Mouse (Mus musculus) left cerebral cortex, postnatal 25 days (tissue): Measurements from ENCODE around the gene Ankrd63. TPM values are rescaled to one million over a fixed set of nuclear protein-coding genes. Genes with fewer than 3 reads are reported as not detected.

ENCODE experiments used
- DNase-seq, 2 experiments: peaks; one replicate each; pipeline ENCODE4 v3.0.0; 2022; ENCODE audit warnings: low spot score in 2 of 2, mixed read lengths in 1 of 2
- intact Hi-C: fragments of 180-260 bp; cut with DNase I; formaldehyde crosslinking; loops from one replicate; pipeline ENCODE4 v1.15.1; 2025
- total RNA-seq, 2 experiments: library from RNA; stranded (reverse); gene quantifications; 2 replicates each; pipeline ENCODE4 v1.2.3; 2021

The Ankrd63 gene
- total RNA-seq, 2 experiments from 2014 or later, result 22.4 to 34.4 TPM

GRCm38 (mm10) chr2:118697311-118697877, 6.4 kb downstream of the Ankrd63 start:
- intact Hi-C loops, result loop anchor here (2.0 kb wide), 1 partner anchor 433 kb away; no protein-coding TSS in a partner anchor

DNA sequence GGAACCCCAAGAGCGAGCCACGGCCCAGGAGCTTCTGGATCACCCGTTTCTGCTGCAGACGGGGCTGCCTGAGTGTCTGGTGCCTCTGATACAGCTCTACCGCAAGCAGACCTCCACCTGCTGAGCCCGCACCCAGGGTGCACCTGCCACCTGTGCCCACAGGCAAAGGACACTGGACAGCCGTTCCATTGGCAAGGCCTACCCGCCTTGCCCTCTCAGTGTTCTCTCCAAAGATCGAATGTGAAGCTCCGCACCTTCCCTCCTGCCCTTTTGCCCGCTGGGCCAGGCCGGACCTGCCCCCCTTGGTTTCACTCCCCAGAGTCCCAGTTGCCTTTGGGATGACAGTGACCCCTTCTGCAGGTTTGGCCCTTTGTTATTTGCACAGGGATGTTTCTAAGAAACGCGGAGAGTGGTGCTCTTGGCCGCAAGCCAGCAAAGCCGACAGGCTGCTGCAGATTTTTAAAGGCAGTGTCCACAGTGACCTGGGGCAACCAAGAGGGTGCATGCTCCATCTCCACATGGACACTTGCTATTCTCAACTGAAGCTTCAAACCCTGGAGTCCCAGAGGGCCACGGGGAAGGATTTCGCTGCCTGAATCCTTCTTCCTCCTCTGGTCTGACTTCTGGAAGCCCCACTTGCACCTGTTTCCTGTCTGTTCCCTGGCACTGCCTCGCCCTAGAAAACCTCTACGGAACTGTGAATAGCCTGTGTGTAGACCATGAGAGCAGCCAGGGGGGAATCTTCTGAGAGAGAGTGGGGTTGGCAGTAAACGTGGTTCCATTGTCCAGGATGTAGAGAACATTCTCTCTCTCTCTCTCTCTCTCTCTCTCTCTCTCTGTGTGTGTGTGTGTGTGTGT, 7.1 kb downstream of the Ankrd63 start:
- no peak for DNase-seq
- intact Hi-C loops, result loop anchor here (2.0 kb wide), 1 partner anchor 432 kb away; no protein-coding TSS in a partner anchor

More at GRCm38 (mm10) chr2:118697311-118697877, 6.4 kb downstream of the Ankrd63 start:
- no peak for DNase-seq

DNA sequence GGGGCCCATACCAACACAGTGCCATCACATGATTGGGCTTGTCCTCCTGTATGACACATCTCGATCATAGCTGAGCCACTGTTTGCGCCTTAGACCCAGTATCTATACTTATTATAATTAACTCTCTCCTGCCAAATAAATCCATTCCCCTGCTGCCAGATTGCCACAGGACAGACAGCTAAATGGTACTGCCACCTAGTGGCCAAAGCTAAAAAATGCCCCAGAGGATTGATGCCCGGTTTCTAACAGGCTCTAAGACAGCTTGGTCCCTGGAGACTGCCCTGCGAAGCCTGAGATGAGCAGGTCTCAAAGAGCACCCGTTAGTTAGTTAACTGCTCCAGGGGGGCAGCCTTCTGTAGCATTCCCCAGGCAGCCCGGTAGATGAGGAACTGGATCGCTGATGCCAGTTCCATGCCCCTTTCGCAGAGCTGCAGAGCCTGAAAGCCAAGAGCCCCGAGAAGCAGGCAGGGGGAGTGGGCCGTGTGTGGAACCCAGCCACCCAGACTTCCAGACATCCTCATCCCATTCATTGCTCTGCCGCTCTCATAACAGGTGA, 8.0 kb downstream of the Ankrd63 start:
- DNase-seq, result peak; percentile 67 to 72
- intact Hi-C loops, result loop anchor here (1.0 to 2.0 kb wide), 2 partner anchors 57 to 431 kb away; no protein-coding TSS in a partner anchor

DNA sequence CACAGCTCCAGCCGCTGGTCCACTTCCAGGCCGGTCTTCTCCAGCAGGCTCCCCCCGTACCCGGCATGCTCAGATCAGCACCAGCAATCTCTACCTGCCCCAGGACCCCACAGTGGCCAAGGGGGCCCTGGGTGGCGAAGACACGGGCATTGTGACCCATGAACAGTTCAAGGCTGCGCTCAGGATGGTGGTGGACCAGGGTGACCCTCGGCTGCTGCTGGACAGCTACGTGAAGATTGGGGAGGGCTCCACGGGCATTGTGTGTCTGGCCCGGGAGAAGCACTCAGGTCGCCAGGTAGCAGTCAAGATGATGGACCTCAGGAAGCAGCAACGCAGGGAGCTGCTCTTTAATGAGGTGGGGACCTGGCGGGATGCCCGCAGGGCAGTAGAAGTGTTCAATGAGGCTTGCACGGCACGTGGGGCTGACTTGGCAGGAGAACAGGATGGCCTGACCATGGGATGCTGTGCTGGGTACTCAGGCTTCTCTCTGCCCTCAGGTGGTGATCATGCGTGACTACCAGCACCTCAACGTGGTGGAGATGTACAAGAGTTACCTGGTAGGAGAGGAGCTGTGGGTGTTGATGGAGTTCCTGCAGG, 10.3 kb downstream of the Ankrd63 start:
- no peak for DNase-seq
- intact Hi-C loops, result no loop called here

- DNase-seq, result no peak
- intact Hi-C loops, result no loop called here
Measured at GRCm38 (mm10) chr2:118689875-118690274, 13.9 kb downstream of the Ankrd63 start.

DNA sequence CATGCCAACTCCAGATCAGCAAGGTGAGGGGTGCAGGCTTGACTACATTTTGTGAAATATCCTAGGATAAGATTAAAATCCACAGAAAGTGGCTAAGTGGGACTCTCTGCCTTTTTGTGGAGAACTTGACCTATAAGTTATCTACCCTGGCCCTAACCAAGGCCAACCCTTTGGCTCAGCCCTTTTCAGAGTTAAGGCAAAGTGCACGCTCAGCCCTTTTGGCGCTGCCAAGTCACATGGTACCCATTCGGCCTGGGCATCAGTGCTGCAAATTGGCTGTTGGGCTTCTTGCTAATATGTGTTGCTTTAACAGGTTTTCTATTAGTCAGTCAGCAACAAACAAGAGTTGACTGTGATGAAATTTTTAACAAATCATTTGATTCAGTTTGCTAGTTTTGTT, 16.0 kb downstream of the Ankrd63 start:
- DNase-seq, result no peak
- intact Hi-C loops, result no loop called here

DNA sequence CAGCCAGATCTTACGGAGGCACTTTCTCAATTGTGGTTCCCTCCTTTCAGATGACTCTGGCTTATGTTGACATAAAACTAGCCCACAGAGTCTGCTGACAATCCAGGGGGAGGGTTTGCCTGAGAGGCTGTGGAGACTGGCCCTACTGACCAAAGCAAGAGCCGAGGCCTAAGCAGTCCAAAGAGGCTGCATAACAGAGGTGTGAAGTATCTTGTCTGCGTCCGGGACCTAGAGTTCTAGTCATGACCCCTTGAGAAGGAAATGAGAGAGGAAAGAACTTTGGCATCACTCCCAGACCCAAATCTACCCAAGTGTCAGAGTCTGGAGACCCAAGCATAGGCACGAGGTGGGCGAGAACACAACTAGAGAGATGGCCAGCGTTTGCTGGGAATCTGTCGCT, 17.1 kb downstream of the Ankrd63 start:
- intact Hi-C loops, result no loop called here
- DNase-seq, result no peak

GRCm38 (mm10) chr2:118685088-118685487, 18.7 kb downstream of the Ankrd63 start:
- intact Hi-C loops, result no loop called here
- DNase-seq, result peak in 1 of 2 experiments; percentile 72

- no peak for DNase-seq
- intact Hi-C loops, result no loop called here
Measured at GRCm38 (mm10) chr2:118682544-118683260, 21.1 kb downstream of the Ankrd63 start.

DNA sequence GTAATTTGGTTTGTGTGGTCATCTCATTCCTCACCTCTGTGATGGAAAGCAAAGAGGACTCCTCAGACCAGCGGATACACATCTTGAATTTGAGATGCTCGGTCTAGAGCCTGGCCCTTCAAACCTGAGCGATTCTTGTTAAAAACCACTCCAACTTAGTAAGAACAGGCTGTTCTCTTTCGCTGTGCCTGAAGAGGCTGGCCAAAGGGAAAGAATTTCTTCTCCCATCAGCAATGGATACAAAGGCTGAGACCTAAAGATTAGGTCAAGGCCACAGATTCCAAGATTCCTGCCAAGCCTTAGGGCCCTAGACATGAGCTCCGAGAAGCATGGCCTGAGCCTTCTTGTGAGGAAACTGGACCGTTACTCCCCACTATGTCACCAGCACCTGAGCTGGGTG, 22.8 kb downstream of the Ankrd63 start:
- no peak for DNase-seq
- intact Hi-C loops, result no loop called here

- DNase-seq, result no peak
- intact Hi-C loops, result no loop called here
Measured at GRCm38 (mm10) chr2:118679577-118679976, 24.2 kb downstream of the Ankrd63 start.

DNA sequence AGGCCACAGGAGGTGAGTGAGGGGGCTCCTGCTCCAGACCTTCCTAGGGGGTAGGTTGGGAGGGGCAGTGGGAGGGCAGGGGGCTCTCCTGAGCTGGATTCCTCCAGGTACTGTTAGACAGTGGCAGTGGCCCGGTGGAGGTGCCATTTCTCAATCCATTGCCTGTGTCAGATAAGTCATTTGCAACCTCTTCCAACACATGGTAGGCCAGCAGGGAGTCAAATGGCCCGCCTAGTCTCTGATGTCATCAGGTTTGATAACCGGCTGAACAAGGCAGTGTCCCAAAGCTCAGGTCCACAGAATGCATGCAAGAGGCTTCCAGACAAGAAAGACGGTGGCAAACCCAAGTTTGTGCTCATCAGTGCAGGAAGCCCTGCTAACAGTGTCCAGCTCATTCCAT, 25.9 kb downstream of the Ankrd63 start:
- intact Hi-C loops, result no loop called here

DNA sequence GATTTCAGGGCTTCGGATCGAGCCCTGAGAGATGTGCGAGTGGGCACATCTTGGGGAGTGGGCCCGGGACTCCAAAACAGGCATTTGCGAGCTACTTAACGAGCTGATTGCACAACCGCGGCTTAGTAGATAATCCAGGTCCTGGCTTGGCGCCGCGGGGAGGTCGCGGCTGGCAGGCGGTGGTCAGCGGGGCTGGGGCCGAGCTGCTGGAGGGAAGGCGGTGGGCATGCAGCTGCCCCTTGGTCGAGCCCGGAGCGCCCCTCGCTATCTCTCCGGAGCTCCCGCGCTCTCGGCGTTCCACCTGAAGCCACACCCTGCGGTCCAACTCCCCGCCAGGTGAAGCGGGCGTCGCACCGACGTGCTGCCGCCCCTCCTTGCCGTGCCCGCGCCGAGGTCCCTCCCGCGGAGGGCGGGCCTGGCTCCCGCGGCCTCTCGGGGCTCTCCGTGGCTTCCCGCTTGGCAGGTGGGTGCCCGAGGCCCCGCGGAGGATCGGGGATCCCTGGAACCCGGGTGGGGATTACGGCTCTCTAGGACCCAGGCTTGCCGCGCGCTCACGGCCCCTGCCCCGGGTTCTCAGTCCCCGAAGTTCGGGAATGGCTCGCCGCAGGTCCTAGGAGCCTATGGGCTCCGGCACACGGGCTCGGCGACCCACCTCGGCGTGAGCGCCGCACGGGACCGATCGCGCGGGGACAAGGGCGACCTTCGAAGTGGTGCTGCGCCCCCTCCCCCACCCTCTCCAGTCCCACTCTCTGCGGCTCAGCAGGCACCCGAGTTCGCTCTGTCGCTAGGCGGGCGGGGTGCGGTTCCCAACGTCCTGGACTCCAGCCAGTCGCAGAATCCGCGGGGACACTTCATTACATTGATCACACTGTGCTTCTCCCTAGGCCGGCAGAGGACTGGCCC, 26.7 kb downstream of the Ankrd63 start:
- intact Hi-C loops, result no loop called here
- no peak for DNase-seq

More for the DNA sequence above, 25.9 kb downstream of the Ankrd63 start:
- no peak for DNase-seq

DNA sequence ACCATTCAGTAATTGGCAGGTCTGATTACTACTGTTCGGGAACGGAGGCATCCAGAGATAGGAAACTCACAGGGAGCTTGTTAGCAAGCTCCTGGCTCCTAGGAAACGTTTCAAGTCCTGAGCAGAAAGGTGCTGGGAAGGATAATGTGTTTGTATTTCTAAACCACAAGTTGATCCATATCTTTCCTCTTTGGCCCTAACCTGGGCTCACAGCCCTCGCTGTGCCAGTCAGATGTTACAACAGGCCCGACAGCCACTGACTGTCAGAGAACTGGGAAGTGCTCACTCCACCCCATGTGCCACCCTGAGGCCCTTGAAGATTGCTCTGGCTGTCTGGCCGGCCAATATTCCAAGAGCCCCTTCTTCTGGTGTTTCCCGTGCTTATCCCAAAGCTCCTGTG, 29.3 kb downstream of the Ankrd63 start:
- no peak for DNase-seq
- intact Hi-C loops, result no loop called here

GRCm38 (mm10) chr2:118673686-118674465, 29.9 kb downstream of the Ankrd63 start:
- intact Hi-C loops, result no loop called here
- no peak for DNase-seq

DNA sequence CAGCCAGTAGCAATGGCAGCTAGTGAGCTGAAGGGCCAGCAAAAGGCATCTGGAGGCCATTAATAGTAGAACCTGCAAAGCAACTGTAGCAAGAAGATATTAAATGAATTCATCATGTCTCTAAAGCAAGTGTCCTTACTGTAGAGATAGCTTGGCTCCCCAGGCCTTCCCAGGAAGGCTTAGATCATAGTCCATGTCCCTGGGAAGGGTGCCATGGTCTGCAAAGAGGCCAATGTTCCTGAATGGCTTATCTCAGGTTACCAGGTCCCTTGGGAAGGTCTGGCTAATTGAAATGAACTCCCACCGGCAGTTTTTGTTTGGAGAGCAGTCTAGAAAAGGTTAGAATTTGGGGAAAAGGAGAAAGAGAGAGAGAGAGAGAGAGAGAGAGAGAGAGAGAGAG, 32.0 kb downstream of the Ankrd63 start:
- intact Hi-C loops, result no loop called here
- no peak for DNase-seq

DNA sequence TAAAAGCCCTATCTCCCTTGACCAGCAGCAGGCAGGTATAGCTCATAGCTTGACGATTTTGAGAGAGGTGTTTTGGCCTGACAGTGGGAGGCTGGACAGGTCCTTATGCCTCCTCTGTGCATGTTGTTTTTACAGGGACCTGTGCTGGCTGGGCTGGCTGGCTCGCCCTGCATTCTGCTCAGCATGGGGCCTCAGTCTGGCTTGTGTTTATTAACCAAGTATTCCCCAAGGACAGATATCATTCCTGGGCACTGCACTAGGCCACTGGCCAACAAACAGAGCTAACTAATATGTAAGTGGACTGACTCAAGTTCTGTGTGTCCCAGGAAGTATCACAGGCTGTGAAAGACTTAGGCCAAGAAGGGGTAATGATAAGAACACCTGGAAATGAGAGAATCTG, 34.0 kb downstream of the Ankrd63 start:
- intact Hi-C loops, result no loop called here

GRCm38 (mm10) chr2:118669245-118669644, 34.5 kb downstream of the Ankrd63 start:
- no peak for DNase-seq
- intact Hi-C loops, result no loop called here

More for the DNA sequence above, 34.0 kb downstream of the Ankrd63 start:
- DNase-seq, result no peak
